Mouse (Mus musculus): Measurements from ENCODE around the gene Plac9b.
"Not testable (repeated sequence)": the region's sequence is repeated elsewhere in the genome, so short reads cannot be mapped to it uniquely, and the experiment has no call there.

DNA sequence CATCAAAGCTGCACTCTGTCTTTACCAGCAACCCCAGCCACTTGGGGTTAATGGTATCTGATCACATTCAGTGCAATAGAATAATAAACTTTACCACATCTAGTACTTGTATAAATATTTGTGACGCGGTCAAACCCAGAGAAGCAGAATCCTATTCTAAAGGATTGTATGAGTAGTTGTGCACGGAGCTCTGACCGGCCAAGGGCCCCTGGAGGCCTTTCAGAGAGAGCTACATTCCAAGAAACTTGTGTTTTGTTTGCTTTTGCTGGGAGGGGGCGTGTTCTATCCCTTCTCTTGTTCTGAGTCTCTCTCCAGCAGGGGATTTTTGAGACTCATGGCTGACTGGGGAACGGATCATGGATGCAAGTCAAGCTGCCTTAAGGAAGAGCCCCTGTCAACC, 7.3 kb downstream of the Plac9b start:
- not testable (repeated sequence) for TF ChIP-seq ZNF384 (IDR thresholded peaks at IDR 0.05; ENCODE audit: low read depth, low read length); HCFC1 (IDR thresholded peaks at IDR 0.05; ENCODE audit: borderline replicate concordance, insufficient read depth, low read length); ZC3H11A (IDR thresholded peaks at IDR 0.05; ENCODE audit: borderline replicate concordance, low read depth, low read length); CHD2 (IDR thresholded peaks at IDR 0.05; ENCODE audit: low read depth, low read length); MAFK (IDR thresholded peaks at IDR 0.05; ENCODE audit: insufficient read depth, low read depth, low read length)

All from ES-E14 (cell line).